Mouse (Mus musculus) olfactory bulb, adult 2 months (tissue): ENCODE measurements around the gene Mag.

ENCODE experiments used
- CTCF ChIP-seq: fragments of 200-500 bp; IDR thresholded peaks from 2 replicates; pipeline ENCODE4 v1.5.1; 2012; ENCODE audit warnings: low read depth, mild to moderate bottlenecking, low read length, moderate library complexity; ENCODE audit not compliant: insufficient read depth
- POLR2A ChIP-seq: fragments of 200-500 bp; IDR thresholded peaks from 2 replicates; pipeline ENCODE4 v1.6.1; 2012; ENCODE audit warnings: mild to moderate bottlenecking, low read depth, low read length, moderate library complexity; ENCODE audit not compliant: insufficient read depth

GRCm38 (mm10) chr7:30958866-30959487 lies 44.3 kb upstream of the Mag start:
- TF ChIP-seq CTCF = no peak
- no peak for TF ChIP-seq POLR2A
